Mouse (Mus musculus): Measurements from ENCODE around the gene Selenom.

- TF ChIP-seq POLR2A (IDR thresholded peaks at IDR 0.05; ENCODE audit: extremely low read depth, insufficient read depth, low read length) (no peak), CTCF (IDR thresholded peaks at IDR 0.05; ENCODE audit: extremely low read depth, insufficient read depth, low read length) (no peak)
These were observed 1.2 kb downstream of the Selenom start for GRCm38 (mm10) chr11:3515637-3516036.
